Mouse (Mus musculus): ENCODE data around the gene Als2cl.

DNA sequence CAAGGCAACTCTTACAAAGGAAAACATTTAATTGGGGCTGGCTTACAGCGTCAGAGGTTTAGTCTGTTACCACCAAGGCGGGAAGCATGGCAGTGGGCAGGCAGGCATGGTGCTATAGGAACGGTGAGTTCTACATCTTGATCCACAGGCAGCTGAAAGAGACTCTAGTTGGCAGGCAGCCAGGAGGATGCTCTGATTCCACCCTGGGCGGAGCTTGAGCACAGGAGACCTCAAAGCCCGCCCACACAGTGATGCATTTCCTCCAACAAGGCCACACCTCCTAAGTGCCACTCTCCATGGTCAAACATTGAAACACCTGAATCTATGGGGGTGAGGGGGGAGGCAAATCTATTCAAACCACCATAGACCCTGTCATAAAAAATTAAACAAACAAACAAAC, 46.6 kb upstream of the Als2cl start:
- TF ChIP-seq CTCF (IDR thresholded peaks at IDR 0.05; ENCODE audit: borderline replicate concordance, control insufficient read depth, extremely low read depth, insufficient read depth, low read length, poor library complexity) (no peak), POLR2A (IDR thresholded peaks at IDR 0.05; ENCODE audit: control insufficient read depth, extremely low read depth, insufficient read depth, low read length, poor library complexity) (no peak)
